Mouse (Mus musculus): ENCODE results near the gene Ralgps1.
"Not testable (repeated sequence)": the region's sequence is repeated elsewhere in the genome, so short reads cannot be mapped to it uniquely, and the experiment has no call there.

The Ralgps1 gene

DNA sequence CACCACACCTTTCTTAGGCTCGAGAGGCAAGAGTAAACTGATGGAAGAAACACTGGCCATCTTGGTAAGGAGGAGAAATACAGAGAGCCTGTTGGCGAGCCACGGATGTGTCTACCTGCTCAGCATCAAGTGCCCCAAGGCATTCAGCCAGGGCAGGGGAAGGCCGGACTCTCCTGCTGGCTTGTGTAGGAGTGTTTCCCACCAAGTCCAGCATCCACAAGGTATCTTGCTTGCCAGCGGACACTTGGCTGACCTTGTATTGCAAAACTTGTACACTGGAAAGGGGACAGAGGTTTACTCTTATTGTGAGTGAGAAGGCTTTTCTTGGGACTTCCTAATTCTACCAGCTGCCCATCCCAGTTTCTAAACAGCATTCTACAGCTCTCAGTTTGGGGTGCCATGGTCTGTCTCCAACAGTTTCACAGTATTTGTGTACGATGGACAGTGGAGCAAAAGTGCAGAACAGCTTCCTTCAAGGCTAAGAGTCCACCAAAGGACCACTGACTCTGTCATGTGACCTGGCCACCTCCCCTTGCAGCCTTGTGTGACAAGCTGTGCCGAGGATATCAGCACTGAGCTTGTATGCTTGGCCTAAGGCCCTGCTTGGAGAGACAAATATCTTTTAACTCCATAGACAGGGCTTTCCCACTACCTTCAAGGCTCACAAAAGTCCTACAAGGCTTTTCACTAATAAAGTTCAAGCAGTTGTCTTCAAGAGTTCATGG lies 236.4 kb downstream of the Ralgps1 start:
- DNase-seq (ENCODE audit: low read depth, low spot score): no peak

DNA sequence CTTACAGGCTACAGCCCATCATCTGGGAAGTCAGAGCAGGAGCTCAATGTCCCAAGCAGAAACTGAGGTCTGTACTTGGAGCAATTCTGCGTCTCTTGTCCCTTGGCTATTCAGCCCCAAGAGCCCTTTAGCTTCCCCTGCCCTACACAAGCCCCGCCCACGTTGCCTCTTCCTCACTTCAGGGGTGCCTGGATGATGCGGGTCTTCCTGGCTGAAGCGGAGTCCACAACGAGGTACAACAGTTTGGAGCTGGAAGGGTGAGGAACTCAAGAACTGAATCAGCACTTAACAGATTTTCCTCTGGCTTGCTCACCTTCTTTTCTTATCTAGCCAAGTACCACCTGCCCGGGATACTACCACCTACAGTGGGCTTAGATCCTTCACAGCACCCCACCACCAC lies 239.0 kb downstream of the Ralgps1 start:
- peak; percentile 35 for DNase-seq (ENCODE audit: low read depth, low spot score)

DNA sequence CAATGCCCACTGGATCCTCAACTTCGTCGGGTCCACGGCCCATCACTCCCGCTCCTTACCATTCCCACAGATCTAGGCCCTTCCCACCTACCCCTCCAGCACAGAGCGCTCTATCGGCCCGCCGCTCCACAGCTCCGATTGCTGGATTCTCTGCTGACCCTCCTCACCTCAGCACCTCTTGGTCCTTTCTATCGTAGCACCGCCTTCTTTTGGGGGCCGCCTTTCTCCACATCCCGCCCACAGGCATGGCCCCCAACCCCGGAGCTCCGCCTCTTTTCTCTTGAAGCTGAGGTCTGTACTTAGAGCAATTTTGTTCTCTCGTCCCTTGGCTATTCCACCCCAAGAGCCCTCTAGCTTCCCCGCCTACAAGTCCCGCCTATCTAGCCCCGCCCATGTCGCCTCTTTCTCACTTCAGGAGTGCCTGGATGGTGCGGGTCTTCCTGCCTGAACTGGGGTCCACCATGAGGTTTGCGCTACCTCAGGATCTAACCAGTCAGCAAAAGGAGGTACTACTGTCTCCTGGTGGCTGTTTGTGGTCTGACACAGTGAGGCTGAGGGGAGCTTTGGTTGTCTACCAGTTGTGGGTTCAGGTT lies 239.7 kb downstream of the Ralgps1 start, which contains the start of gene Garnl3:
Gene Garnl3 (minus strand): TSS at position 155 of the 593 bp plus-strand sequence.
- peak; percentile 80 for DNase-seq (ENCODE audit: low read depth, low spot score)

DNA sequence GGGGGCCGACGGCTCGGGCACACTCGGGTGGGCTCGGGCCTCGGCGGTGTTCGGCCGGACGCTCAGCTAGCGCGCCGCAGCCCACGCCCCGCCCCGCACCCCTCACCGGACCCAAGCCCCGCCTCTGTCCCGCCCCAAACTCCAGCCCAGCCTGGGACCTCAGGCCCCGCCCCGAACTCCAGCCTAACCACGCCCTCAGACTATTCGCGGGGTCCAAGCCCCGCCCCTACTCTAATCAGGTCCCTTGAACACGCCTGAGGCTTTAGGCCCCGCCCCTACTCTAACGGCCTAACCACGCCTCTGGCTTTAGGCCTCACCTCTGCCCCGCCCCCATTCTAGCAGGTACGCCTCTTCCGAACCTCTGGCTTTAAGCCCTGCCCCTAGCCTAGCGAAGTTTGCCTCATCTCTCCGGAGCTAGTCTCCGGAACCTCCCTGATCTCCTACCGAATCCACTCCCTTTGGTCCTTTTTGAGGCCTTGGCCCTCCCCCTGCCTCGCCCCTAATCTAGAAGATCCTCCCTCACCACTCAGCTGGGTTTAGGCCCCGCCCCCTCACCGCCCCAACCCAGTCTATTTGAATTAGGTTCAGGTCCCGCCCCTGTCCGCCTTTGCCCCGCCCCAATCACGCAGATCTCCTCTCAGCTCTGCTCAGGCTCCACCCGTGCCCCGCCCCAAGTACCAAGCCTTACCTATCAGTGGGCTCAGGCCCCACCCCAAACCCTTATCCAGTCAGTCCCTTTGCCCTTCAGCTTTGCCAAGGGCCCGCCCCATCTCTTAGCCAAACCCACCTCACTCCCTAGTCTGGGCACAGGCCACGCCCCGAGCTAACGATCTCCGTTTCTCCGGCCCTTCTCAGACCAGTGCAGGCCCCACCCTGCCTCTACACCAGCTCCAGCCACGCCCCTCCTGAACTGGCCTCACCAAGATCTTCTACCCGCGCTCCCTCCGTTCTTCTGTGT lies 240.5 kb downstream of the Ralgps1 start:
- DNase-seq (ENCODE audit: low read depth, low spot score): peak; percentile 94

DNA sequence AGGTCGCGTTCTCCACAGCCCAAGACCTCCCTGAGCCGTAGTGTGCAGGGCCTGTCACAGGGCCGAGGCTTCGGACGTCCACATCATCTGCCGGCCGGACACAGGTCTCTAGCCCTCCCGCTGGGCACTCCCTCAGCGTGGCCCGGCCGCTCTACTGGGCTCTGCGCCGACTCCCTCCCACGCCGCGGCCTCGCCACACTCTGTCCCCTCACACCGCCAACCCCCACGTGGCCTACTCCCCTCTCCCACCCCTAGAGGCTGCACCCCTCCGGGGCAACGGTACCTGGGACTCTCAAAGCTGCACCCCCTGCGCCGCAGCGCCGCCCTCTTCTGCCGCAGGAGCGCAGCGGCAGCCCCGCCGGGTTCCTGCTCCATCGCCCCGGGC lies 241.2 kb downstream of the Ralgps1 start:
- no peak for DNase-seq (ENCODE audit: low read depth, low spot score)

DNA sequence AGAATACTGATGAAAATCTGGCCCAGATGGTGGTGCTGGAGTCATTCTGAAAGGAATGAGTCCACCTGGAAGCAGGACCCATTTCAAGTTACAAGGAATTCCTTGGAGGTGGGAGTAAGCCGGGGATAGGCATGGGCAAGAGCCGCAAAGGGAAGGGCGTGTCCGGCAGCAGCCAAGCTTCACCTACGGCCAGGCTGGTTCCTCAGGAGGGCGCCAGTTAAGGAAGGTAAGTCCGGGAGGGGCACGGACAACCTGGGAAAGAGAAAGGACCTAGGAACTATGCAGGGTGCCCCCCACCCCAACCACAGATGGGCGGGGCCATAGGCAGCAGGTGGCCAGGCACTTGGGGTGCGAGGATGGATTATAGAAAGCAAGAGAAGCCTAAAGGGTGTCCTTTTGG lies 241.6 kb downstream of the Ralgps1 start:
- DNase-seq (ENCODE audit: low read depth, low spot score): peak; percentile 38

DNA sequence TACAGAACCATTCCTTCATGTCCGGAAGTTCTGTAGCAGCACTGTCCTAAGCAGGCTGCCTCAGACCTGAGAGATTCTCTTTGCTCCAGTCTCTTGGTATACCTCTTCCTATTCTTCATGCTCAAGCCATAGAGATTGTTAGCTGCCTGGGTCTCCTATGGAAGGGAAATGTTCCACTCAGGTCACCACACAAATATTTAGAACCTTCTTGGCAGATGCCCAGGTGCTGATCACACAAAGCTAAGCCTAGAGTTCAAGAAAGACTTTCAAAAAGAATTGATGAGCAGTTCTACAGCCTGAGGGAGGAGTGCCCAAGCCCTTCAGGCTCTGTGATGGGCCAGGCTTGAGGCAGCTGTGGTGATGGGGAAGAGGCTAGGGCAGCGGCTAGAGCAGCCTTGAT lies 242.3 kb downstream of the Ralgps1 start:
- no peak for DNase-seq (ENCODE audit: low read depth, low spot score)

DNA sequence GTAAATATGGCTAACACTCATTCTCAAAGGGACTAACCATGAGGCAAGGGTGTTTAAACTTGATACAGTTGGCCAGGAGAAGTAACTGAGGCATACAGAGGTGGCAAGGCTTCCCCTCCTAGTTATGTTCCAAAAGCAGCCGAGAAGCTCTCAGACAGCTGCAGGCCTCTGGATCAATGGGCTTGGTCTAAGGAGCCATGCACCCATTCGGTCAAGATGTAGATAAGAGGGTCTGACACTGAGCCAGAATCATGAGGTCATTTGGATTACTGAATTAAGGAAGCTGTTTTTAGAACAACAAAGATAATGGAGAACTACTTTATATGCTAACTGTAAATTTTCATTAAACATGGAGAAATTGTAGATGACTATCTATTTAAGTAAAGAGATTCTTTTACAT lies 244.0 kb downstream of the Ralgps1 start:
- no peak for DNase-seq (ENCODE audit: low read depth, low spot score)

DNA sequence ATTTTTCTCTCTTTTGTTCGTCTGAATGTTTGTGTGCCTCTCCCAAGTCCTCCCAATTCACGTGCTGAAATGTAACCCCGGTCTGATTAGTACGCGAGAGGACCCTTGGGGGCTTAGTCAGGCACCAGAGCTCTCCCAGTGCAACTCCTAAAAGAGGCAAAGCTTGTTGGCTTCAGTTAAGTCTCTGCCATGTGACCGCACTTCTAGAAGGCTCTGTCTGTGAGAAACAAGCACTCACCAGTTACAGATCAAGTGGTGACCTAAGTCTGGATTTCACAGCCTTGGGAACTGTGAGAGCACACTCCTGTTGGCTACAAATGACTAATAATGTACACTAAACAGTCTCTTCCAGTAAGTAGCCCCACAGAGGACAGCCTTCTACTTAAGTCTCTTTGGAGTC lies 248.4 kb downstream of the Ralgps1 start:
- DNase-seq (ENCODE audit: low read depth, low spot score): no peak

DNA sequence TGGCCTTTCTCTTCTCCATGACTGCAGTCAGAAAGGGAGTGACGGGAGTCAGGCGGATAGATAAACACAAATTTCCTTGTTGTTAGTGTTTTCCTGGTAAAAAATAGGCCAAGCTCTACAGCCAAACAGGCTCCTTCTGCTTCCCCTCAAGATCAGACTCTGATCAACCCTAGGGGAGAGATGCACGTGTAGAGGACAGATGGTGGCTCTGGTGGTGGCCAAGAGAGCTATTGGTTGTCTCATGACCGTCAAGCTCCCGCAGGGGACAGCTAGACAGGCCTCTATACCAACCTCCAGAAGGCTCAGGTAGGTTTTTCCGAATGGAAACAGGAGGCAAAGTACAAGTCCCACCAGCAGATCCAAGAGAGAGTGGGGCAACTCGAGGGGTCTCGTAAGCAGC lies 270.8 kb downstream of the Ralgps1 start:
- DNase-seq (ENCODE audit: low read depth, low spot score): no peak

DNA sequence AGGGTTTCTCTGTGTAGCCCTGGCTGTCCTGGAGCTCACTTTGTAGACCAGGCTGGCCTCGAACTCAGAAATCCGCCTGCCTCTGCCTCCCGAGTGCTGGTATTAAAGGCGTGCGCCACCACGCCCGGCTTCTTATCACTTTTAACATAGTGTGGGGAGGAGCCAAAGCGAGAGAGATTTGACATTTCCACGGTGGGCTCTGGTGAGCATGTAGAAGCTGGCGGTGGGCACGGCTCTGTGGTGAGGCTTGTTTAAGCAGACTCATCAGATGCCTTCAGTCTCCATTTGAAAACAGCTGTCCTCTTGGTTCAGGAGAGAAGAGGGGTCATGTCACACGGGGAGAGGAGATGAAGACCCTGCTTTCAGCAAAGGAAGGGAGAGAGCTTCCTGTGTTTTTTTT lies 274.0 kb downstream of the Ralgps1 start:
- DNase-seq (ENCODE audit: low read depth, low spot score): not testable (repeated sequence)

DNA sequence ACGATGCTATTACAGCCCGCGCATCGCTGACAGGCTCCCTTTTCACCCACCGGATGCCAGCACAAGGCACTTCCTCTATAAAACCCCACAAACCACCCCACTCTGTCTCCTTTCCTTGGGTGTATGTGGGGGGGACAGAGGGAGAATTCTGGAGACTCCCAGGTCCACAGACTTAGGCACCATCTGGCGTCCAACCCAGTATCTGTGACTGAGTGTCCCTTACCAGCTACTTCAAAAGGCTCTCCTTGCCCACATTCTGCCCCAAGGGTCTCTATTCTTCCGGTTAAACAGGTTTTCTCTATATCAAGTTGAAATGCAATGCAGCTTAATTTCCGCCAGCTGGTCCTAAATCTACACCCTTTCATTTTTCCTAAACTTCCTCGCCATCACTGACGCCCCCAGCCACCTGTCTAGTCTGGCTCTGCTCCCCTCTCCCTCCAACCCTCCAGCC lies 276.0 kb downstream of the Ralgps1 start:
- no peak for DNase-seq (ENCODE audit: low read depth, low spot score)

DNA sequence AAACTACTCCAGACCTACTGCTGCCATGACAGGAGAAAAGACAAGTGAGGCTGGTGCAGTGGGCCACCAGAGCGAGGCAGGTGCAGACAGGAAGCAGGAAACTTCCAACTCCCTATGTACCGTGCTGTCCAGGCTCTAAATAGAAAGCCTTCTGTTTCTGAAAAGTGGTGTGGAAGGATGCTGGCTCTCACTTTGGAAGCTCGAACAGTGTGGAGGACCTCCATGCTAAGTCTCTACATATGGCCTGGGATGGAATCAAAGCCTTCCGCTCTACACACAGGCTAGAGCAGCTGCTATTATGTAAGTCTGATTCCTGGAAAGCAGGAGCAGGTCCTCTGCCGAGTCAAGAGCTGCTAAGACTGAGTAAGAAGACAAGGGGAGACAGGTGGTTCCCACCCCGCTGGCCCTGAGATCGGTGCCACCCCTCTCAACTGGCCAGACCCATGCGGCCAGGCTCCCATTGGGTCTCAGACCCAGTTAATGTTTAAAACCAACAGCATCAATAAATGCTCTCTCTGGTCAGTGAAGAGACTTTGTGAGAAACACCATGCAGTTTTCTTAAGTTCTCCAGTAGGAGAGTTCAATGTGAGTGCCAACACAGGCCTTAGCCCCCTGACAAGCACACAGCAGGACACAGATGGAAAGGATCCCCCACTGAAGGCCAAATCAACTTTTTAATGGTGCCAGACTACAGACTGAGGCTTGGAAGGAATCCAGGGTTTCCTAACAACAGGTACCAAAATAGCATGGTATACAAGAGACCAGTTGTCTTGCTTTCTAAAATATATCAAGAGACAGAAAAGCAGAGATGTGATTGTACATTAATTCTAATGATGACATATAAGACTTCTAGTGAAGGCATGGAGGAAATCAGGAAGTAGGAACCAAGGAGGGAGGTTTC lies 280.4 kb downstream of the Ralgps1 start:
- DNase-seq (ENCODE audit: low read depth, low spot score): no peak

DNA sequence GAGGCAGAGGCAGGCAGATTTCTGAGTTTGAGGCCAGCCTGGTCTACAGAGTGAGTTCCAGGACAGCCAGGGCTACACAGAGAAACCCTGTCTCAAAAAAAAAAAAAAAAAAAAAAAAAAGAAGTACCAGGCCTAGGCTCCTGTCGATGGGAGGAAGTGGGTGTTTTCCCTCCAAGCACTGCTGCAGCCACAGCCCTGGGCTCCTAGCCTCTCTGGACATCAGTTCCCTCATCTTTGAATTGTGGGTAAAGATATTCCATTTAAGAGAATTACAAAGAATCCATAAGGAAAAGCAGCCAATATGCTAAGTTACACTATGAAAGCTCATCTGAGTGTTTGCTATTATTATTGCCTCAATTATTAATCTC lies 281.3 kb downstream of the Ralgps1 start:
- not testable (repeated sequence) for DNase-seq (ENCODE audit: low read depth, low spot score)

DNA sequence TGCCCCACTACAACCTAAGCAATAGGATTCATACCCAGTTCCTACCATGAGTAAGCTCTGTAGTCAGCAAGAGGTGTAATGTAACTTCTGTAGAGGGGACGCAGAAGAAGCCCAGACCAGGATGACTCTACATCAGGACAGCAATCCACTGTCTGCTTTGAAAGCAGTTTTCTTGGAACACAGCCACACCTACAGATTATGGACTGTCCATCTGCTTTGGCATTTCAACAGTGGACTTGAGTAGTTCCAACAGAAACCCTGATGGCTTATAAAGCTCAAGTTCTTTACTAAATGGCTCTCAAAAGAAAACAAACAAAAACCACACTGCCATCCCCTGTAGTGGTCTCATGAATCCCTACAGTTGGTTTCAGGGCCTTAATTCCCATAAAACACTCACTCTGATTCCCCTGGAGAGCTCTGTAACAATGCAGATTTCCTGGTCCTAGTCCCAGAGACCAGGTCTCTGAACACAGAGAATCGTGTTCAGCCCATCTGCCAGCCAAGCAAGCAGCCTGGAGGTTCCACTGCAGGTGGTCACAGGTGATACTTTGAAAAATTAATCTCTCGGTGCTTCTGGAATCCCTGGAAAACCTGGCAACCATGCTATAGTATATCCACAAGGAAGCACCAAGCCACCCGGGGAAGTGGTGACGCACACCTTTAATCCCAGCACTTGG lies 281.8 kb downstream of the Ralgps1 start:
- DNase-seq (ENCODE audit: low read depth, low spot score): no peak

DNA sequence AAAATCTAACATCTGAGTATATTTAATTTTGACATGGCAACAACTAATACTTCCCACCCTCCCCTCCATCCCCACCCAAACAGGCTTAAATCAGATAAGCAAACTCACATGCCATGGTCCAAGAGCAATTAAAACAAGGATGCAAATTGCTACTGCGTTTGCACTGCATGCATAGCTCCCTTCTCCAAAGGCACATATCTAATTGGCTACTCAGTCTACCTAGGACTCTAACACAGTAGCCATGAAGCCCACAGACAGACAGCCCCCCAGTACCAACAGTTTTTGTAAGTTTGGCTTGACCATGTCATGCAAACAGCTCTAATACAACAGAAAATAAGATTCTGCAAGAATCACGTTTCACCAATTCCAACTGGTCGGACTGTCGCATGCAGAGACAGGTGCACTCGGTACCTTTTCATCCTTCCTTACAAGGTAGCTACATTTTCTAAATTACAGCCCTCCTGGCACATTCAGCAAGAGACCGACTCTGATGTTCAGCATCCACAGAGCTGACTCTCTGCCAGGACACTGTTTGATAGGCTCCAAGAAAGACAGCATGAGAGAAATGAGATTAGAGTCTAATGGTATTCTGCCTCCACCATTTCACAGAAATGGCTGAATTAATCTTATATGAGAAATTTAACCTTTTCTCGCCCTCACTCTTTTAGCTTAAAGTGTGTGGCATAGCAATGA lies 284.5 kb downstream of the Ralgps1 start:
- no peak for DNase-seq (ENCODE audit: low read depth, low spot score)

DNA sequence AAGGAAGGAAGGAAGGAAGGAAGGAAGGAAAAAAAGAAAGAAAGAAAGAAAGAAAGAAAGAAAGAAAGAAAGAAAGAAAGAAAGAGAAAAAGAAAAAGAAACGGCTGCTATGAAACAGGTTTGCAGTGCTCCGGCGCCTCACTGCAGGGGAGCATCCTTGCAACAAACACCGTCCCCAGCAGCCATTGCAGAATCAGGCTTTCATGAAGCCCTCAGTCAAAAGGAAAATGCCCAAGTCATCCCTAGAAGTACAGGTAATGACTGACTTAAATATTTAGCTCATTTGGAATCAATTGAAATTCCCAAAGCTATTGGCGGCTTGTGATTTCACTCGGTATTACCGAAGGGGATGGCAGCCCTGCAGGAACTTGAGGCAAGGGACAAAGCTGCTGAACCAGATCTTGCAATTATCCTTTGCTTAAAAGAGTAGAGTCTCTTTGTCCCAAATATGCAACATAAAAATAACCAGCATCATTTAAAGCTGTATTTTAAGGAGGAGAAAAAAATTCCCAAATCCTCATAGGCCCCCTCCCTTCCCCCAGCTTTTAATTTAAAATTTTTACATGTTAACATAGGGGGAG lies 285.2 kb downstream of the Ralgps1 start:
- DNase-seq (ENCODE audit: low read depth, low spot score): no peak

DNA sequence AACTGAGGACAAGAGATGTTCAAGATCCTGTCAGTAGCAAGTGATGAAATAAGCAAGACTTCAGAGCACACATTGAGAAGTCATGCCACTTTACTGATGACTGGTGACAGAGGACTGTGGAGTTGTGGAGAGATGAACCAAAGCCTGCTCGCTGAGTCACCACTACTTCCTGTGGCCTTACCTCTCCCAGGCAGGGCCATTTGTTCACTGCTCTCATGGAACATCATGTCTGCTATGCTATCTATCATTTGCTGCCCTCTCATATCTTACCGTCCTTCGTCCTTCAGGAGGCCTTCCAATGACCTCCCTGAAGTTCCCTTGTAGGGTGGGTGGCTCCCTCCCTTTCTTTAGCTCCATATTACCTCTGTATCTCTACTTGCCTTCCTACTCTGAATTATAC lies 287.1 kb downstream of the Ralgps1 start:
- DNase-seq (ENCODE audit: low read depth, low spot score): no peak
